Mouse (Mus musculus): ENCODE data around the gene Ppp1r13b.

Ppp1r13b gene

DNA sequence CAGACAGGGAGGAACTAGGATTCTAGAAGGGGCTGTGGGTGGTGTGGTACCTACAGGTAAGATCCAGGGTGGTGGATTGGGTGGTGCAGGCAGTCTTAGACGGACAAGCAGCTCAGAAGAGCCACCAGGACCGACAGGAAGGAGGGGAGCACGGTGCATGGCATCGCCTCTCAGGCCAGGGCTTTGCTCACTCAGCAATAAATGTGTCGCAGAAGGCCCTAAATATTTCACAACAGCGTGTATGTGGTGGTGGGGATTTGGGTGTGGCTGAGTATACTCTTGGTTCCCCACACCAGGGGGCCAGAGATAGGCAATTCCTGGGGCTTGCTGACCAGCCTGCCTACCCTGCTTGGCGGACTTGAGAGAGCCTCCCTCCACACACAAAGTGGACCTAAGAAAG is 87.2 kb downstream of the Ppp1r13b start:
- DNase-seq = no peak

- DNase-seq = peak; percentile 60 to 70
These were observed 88.0 kb downstream of the Ppp1r13b start for GRCm38 (mm10) chr12:111819936-111820335.

- DNase-seq = no peak
These were observed 89.9 kb downstream of the Ppp1r13b start for GRCm38 (mm10) chr12:111817991-111818390.

DNA sequence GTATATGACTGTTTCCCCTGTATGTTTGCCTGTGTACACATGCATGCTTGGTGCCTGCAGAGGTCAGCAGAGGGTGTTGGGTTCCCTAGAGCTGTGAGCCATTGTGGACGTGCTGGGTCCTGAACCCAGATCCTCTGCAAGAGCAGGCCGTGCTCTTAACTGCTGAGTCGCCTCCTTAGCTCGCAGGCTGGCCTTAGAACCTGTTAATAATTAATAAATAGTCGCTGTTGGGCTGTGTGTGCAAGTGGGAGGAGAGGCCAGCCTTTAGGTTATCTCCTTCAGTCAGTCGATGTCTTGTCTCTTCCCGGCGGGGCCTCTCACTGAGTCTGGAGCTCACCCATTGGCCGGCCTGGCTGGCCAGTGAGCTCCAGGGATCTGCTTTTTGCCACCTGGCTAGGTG is 90.9 kb downstream of the Ppp1r13b start:
- no peak for DNase-seq

- no peak for DNase-seq
These were observed 91.4 kb downstream of the Ppp1r13b start for GRCm38 (mm10) chr12:111816528-111816927.

DNA sequence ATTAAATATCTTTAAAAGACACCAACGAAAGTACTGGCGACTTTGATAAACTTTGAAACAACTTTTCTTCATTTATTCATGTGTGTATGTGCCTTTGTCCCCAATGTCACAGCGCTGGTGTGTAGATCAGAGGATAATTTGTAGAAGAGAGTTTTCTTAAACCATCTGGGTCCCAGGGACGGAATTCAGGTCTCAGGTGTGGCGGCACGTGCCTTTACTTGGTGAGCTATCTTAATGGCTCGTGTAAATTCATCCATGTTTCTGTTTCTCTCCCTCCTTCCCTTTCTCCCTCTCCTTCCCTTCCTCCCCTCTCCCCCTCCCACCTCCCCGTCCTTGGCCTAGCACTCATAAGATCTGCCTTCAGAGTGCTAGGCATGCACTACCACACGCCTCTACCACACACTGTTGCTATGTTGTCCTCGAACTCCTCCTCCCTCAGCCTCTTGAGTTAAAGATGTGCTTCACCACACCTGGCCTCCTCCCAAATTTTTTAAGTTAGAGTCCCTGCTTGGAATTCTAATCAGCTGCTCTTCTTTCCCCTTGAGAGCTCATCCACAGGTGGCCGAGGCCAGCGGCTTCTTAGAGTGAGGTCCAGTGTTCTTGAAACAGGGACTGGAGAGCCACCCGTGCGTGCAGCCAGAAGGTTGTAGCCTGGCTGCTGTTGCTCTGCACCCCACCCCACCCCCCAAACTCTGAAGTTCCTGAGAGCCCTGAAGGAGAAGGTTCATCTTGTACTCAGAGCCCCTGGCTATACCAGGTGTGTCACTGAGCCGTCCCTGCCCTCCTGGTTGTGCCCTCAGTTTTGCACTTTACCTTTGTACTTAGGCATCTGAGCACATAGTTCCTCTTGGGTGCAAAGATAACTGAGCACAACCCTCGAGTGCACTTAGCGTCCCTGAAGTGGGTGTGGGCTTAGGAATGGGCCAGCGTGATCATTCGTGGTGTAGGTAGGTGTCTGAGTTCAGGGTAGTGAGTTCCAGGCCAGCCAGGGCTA is 92.8 kb downstream of the Ppp1r13b start:
- DNase-seq = no peak

DNA sequence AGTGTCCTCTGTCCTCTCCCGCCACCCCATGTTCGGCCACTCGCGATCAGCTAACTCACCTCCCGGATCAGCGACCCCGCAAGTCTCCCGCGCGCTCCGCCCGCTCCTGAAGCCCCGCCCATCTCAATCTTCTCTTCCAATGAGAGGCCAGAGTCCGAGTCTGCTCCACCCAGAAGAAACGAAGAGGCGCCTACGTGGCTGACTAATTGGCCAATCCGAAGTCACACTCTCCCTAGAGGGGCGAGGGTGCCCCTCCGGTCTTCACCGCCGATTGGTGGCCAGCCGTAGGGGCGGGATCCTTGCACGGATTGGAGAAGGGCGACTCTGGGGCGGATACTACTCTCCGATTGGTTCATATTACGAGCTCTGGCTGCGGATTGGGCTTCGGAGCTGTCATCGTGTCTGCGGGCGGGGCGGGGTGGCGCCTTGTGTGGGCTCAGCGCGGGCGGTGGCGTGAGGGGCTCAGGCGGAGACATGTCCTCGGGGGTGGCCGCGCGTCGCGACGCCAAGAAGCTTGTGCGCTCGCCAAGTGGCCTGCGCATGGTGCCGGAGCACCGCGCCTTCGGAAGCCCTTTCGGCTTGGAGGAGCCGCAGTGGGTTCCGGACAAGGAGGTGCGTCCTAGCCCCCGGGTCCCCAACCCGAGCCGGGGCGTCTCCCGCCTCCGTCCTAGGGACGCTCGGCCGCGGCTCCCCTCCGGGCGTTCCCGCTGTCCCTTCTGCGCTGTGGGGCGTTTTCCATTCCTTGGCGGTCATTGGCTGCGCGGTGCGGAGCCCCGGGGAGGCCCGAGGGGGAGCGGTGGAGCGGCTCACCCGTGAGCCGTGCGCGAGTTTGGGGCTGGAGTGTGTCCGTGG is 93.9 kb downstream of the Ppp1r13b start, which contains the start of the genes Xrcc3 and Zfyve21:
Gene Xrcc3, minus strand, starts transcription at position 108 of the 852 bp plus-strand sequence.
Gene Zfyve21, plus strand, starts transcription at position 405 of the 852 bp plus-strand sequence.
- peak; percentile 94 to 97 for DNase-seq

- DNase-seq = no peak
These were observed 94.7 kb downstream of the Ppp1r13b start for GRCm38 (mm10) chr12:111813111-111813765.

GRCm38 (mm10) chr12:111812611-111813010 is 95.3 kb downstream of the Ppp1r13b start:
- no peak for DNase-seq

DNA sequence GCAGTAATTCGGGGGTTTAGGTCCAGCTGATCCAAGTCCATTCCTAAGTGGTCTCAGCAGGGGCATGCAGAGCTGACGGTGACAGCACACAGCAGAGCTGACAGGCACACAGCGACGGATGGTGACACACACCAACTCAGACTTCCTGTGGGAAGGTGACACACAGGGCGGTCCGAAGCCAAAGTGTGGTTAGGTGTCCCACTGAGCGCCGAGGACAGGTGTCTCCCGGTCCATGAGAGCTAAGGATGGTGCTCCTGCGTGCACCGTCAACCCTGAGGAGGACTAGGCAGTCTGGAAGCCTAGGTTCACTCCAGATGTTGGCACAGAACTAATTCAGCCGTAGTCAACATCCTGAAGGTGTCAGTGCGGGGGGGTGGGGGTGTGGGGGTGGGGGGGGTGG is 95.8 kb downstream of the Ppp1r13b start:
- DNase-seq = no peak

- peak; percentile 80 to 86 for DNase-seq
These were observed 98.1 kb downstream of the Ppp1r13b start for GRCm38 (mm10) chr12:111809762-111810161.

- DNase-seq = no peak
These were observed 99.1 kb downstream of the Ppp1r13b start for GRCm38 (mm10) chr12:111808775-111809174.

- DNase-seq = no peak
These were observed 104.4 kb downstream of the Ppp1r13b start for GRCm38 (mm10) chr12:111803538-111803937.

DNA sequence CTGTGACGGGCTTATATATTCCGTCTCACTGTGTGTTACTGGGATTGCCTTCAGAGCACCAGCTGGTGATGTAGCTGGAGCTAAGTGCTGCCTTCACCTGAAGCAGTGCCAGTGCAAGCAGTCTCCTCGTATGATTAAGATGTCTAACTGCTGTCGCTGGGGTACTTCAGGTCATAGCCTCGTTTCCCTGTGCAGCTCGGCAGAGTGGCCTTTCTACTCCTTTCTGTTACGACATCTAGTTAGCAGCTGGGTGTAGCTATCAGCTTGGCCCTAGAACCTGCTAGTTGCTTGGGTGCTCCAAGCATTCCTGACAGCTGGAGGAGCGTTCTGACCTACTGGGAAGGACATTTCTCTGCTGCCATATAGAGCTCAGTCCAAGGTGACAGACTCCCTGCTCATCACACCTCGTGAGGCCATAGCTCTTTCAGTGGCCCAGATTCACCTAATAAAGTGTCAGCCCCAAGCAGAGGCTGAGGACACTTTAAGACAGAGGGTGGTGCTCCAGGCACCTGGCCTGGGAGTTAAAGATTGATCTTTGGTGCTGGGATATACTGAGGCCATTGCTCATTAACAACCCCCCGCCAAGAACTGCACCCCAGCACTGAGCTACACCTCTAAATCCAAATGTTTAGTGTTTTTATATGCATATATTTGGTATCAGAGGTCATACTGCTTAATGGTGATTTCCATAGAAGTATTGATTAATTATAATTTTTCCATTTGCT is 107.3 kb downstream of the Ppp1r13b start:
- DNase-seq = no peak

- no peak for DNase-seq
These were observed 109.4 kb downstream of the Ppp1r13b start for GRCm38 (mm10) chr12:111798493-111798892.

- no peak for DNase-seq
These were observed 110.7 kb downstream of the Ppp1r13b start for GRCm38 (mm10) chr12:111797251-111797650.

DNA sequence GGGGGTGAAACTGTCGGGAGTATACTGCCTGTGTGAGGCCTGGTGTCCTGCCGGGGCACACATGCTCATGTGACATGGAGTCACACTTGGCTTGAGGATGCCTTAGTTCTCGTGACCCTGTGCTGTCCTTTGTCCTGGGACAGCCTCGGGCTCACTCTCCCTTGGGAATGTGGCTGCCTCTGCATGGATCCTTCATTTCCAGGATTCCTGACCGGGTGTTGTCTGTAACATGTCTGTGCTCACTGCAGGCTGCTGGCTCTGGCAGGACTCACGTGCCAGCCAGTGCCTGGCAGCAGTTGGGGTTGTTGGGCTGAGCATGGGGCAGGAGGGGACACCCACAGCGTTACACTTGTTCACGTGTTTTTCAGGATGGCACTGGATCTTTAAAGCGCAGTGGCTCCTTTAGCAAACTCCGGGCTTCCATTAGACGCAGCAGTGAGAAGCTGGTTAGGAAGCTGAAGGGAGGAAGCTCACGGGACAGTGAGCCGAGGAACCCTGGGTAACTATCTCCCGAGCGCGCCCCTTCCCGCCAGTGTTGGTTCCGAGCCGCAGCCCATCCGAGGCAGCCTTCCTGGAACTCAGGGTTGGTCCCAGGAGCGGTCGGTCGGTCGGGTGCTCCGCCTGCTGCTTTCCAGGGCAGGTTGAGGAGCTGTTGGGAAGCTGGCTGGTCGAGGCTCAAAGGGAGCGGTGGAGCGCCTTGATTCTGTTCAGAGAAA is 112.6 kb downstream of the Ppp1r13b start:
- peak; percentile 76 to 79 for DNase-seq

DNA sequence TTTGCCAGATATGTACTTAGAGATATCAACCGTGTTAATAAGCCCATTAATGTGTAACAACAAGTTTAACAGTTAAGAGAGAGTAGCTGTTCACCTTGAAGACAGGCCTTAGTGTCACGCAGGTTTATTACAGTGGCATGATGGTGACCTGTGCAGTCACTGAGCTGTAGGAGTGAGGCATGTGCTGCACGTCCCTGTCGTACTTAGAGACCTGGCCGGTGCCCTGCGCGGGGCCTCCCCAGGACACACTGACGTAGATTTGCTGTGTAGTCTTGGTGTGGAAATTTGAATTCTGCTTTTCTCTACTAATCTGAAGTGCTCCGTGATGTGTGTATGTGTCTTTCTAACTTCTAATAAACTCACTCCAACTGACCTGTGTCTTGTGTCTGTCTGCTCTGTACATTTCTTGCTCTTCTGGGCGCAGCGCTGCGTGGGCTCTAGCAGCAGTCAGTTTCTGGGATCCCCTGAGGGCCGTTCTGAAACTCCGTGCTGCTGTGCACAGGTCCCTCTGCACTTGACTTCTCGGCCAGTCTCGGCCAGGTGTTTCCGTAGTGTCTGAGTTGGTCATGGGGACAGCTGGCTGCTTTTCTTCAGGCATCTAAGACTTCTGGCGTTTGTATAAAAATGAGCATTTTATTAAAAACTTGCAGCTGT is 113.3 kb downstream of the Ppp1r13b start:
- no peak for DNase-seq

DNA sequence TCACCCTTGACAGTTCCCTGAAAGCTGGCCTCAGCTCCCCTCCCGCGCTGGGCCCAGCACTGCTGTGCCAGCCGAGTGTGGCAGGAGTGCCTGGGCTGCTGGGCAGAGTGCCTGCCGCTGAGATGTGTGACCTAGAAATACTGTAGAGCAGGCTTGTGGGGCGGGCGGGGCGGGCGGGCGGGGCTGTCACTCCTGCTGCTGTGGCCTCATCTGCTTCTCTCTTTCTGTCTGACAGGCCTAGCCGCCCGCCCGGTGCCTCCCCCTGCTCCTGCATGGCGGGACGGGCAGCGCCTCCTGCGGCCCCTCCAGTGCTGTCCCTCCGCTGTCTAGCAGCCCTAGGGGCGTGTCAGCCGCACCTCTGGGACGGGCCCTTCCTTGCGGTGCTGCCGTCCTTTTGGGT is 113.8 kb downstream of the Ppp1r13b start:
- DNase-seq = peak; percentile 59 to 73

DNA sequence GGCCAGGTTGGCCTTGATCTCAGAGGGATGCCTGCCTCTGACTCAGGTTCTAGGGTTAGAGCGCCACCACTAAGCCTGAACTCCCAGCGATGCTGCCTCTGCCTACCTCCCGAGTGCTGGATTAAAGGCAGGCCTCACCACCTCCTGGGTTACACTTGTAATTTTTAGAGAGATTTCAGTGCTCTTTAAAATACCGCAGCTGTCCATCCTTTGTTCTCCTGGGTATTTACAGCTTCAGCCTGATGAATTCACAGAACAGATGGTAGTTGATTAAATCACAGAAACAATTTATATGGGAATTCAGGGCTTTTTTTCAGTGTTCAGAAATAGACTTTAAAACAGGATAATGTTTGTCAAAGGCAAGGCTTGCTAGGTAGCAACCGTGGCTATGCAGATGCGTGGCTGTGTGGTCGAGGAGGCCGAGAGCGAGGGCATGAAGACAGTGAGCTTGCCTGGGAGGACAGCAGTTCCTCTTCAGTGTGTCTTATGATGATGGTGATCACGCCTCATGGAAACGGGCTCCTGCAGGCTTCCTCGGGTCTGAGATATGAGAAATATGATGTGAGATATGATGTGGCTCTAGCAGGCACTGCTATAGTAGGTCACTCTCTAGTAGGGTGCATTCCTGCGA is 116.3 kb downstream of the Ppp1r13b start:
- no peak for DNase-seq

Data from cerebellum, postnatal 25 days (tissue).